Mouse (Mus musculus) lung, adult 2 months (tissue): ENCODE data around the gene Lbhd1.

Experiments
- CTCF ChIP-seq: fragments of 200-500 bp; IDR thresholded peaks from 2 replicates; pipeline ENCODE4 v1.5.1; 2011; ENCODE audit warnings: mild to moderate bottlenecking, low read length, control low read depth; ENCODE audit not compliant: insufficient read depth
- POLR2A ChIP-seq: fragments of 200-500 bp; IDR thresholded peaks from 2 replicates; pipeline ENCODE4 v1.6.1; 2011; ENCODE audit warnings: low read depth, mild to moderate bottlenecking, control low read depth, low read length, borderline replicate concordance; ENCODE audit errors: extremely low read depth

GRCm38 (mm10) chr19:8903412-8903811 lies 19.9 kb downstream of the Lbhd1 start:
- TF ChIP-seq CTCF (no peak), POLR2A (no peak)
